Mouse (Mus musculus) urinary bladder, postnatal 14 days (tissue): ENCODE data around the gene Foxs1.

Experiments
- DNase-seq: peaks from one replicate; pipeline ENCODE4 v3.0.0; 2021; ENCODE audit warnings: low spot score

Gene Foxs1

GRCm38 (mm10) chr2:152903586-152903985 is 29.4 kb downstream of the Foxs1 start:
- no peak for DNase-seq

GRCm38 (mm10) chr2:152902658-152903057 is 30.4 kb downstream of the Foxs1 start:
- no peak for DNase-seq

- no peak for DNase-seq
These were observed 31.7 kb downstream of the Foxs1 start for GRCm38 (mm10) chr2:152901296-152901695.

DNA sequence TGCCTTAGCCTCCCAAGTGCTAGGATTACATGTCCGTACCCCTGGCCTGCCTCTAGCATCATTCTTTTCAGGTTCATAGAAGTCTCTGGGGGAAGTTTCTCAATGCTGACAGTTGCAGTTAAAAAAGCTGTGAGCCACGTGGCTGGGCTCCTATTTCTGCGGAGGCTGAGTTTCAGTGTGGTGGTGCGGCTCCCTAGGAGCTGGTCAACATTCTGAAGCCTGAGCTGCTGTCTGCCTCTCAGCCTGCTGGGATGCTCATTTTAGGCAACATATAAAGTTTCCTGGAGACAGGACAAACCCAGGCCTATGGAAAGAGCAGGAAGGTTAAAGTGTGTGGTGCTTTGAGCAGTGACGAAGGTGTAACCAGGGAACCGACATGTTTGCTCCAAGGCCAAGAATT is 34.0 kb downstream of the Foxs1 start:
- DNase-seq = no peak

- no peak for DNase-seq
These were observed 36.1 kb downstream of the Foxs1 start for GRCm38 (mm10) chr2:152896926-152897325.

- DNase-seq = no peak
These were observed 37.2 kb downstream of the Foxs1 start for GRCm38 (mm10) chr2:152895834-152896233.

GRCm38 (mm10) chr2:152888774-152889173 is 44.2 kb downstream of the Foxs1 start:
- DNase-seq = no peak

DNA sequence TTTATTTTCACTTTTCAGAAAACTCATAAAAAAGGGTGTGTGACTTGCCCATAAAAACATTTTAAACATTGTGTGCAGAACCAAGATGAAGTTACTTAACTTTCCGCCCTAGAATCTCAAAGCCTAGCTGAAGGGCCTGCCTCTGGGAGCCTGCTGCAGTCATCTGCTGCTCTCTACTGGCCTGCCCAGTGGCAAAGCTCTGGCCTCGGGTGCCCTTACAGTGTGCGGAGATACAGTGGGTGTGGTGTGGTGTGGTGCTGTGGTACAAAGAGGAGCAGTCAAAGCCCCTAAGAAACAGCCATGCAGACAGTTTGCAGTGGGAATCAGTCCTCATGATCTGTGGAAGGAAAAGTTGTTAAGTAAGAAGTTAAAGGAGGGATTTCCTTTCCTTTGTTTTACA is 45.8 kb downstream of the Foxs1 start:
- DNase-seq = no peak

DNA sequence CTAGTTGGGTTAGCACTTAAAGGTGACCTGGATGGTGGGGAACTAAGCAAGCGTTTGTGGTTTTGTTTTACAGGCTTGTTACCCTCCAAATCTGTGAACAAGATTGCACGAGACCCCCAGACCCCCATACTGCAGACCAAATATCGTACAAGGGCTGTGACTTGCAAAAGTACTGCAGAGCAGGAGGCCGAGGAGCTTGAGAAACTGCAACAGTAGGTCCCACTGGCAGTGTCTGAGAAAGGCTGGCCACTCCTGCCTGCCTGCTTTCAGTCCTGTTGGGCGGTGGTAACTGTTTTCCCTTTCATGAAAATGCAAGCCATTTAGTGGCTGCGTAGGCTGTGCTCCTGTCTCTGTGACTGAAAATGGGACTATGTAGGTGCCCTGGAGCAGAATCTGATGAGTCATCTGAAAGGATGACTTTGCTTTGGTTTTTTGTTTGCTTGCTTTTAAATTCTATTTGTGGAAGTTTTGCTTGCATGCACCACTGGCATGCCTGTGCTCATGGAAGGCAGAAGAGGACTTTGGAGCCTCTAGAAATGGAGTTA is 48.8 kb downstream of the Foxs1 start:
- no peak for DNase-seq
